Mouse (Mus musculus) myocyte (in vitro differentiated cells): Measurements from ENCODE around the gene Dhx16.

Source experiments
- CEBPB ChIP-seq: IDR thresholded peaks from 2 replicates; pipeline ENCODE4 v1.6.1; 2011; ENCODE audit warnings: mild to moderate bottlenecking, moderate library complexity; ENCODE audit not compliant: poor library complexity, insufficient read depth, severe bottlenecking
- E2F4 ChIP-seq: IDR thresholded peaks from one replicate; pipeline ENCODE4 v1.6.1; 2011; ENCODE audit warnings: mild to moderate bottlenecking, control low read depth, moderate library complexity; ENCODE audit not compliant: insufficient read depth
- MAX ChIP-seq: IDR thresholded peaks from one replicate; pipeline ENCODE4 v1.6.1; 2011; ENCODE audit warnings: low read depth, mild to moderate bottlenecking, control low read depth
- MYOD1 ChIP-seq, 3 experiments: IDR thresholded peaks; one replicate each; pipeline ENCODE4 v1.6.1; 2011; ENCODE audit warnings: control low read depth in 2 of 3, low read depth in 2 of 3, mild to moderate bottlenecking in 2 of 3, moderate library complexity in 1 of 3; ENCODE audit not compliant: insufficient read length in 2 of 3, control insufficient read depth in 1 of 3
- MYOG ChIP-seq, 3 experiments: IDR thresholded peaks; one replicate each; pipeline ENCODE4 v1.6.1; 2011; ENCODE audit warnings: control low read depth in 2 of 3, low read depth in 2 of 3, mild to moderate bottlenecking in 2 of 3; ENCODE audit not compliant: insufficient read length in 2 of 3, control insufficient read depth in 1 of 3, insufficient read depth in 1 of 3
- POLR2A ChIP-seq: IDR thresholded peaks from one replicate; pipeline ENCODE4 v1.6.1; 2011; ENCODE audit warnings: low read depth, mild to moderate bottlenecking, control low read depth, moderate library complexity; ENCODE audit not compliant: insufficient read length
- POLR2AphosphoS2 ChIP-seq: IDR thresholded peaks from one replicate; pipeline ENCODE4 v1.6.1; 2011; ENCODE audit warnings: low read depth, control low read depth; ENCODE audit not compliant: insufficient read length
- REST ChIP-seq: IDR thresholded peaks from one replicate; pipeline ENCODE4 v1.6.1; 2011; ENCODE audit warnings: mild to moderate bottlenecking, control low read depth, moderate library complexity; ENCODE audit not compliant: insufficient read depth, insufficient read length
- SRF ChIP-seq: IDR thresholded peaks from one replicate; pipeline ENCODE4 v1.6.1; 2011; ENCODE audit warnings: low read depth; ENCODE audit not compliant: control insufficient read depth, insufficient read length
- TCF12 ChIP-seq: IDR thresholded peaks from one replicate; pipeline ENCODE4 v1.6.1; 2011; ENCODE audit warnings: mild to moderate bottlenecking, control low read depth; ENCODE audit not compliant: poor library complexity, insufficient read depth, severe bottlenecking
- TCF3 ChIP-seq: IDR thresholded peaks from one replicate; pipeline ENCODE4 v1.6.1; 2011; ENCODE audit warnings: low read depth, control low read depth; ENCODE audit not compliant: insufficient read length
- USF1 ChIP-seq: IDR thresholded peaks from one replicate; pipeline ENCODE4 v1.6.1; 2011; ENCODE audit warnings: low read depth, mild to moderate bottlenecking, control low read depth, moderate library complexity

GRCm38 (mm10) chr17:35859371-35859770 is 20.2 kb upstream of the Dhx16 start:
- TF ChIP-seq POLR2A (no peak), CEBPB (no peak), MAX (no peak), USF1 (no peak), POLR2AphosphoS2 (no peak), E2F4 (no peak), REST (no peak), SRF (no peak), TCF12 (no peak), MYOD1 (IDR thresholded peaks at IDR 0.05; ENCODE audit: control insufficient read depth in 1 of 3, insufficient read length in 2 of 3, low read depth in 2 of 3) (no peak), MYOG (IDR thresholded peaks at IDR 0.05; ENCODE audit: control insufficient read depth in 1 of 3, insufficient read depth in 1 of 3, insufficient read length in 2 of 3, low read depth in 2 of 3) (no peak), TCF3 (no peak)
